Mouse (Mus musculus): Measurements from ENCODE around the gene Cfap52. TPM values are rescaled to one million over a fixed set of nuclear protein-coding genes. Genes with fewer than 3 reads are reported as not detected.

Gene Cfap52
- polyA plus RNA-seq (2012; ENCODE audit: insufficient read depth, low replicate concordance) = not detected in 2 replicates

DNA sequence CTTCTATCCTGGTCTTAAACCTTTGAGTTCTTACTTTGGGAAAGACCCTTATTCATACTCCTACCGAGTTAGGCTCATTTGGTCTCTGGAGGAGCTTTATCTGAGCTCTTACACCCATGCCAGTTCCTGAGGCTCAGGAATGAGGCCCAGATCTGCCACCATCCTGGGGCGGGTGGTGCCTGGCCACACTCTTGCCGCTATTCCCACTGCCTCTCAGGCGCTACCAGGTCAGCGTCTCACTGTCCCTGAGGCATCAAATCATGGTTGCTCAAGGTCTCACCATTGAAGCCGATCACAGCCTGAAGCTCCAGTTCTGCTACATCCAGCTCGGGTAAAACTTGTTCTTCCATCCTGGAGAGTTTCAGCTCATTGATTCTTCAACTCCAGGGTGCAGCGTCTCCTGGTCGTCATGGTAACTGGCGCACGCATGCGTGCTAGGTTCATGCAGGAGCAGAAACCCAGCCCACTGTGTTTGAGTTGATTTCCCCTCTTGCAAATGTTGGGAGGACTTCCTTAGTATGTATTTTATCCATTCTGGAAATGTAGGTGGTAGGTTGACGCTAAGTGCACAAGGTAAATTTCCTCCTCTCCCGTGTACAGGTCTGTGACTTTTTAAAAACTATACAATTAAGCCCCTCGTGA, at the start of gene Cfap52:
Cfap52 (minus strand) TSS at position 410 of the 642 bp plus-strand sequence.
- peaks cover 22% of the 10 kb centered on the region for H3K4me1 ChIP-seq
- peak within 1 kb of the TSS; percentile 99 for H3K4me3 ChIP-seq (replicated peaks)
- no peaks in the 10 kb centered on the region for H3K27me3 ChIP-seq (replicated peaks)
- TF ChIP-seq FLI1 (IDR thresholded peaks at IDR 0.05; ENCODE audit: low read length) (no peak), GATA1 (IDR thresholded peaks at IDR 0.05; ENCODE audit: borderline replicate concordance, low read length) (no peak)
- H3K36me3 ChIP-seq (replicated peaks; ENCODE audit: low read length) = peaks cover 12% of the 10 kb centered on the region
- 0 out of 2 replicates have a peak, but pooled peaks cover 2% of the 10 kb centered on the region for H3K9me3 ChIP-seq

DNA sequence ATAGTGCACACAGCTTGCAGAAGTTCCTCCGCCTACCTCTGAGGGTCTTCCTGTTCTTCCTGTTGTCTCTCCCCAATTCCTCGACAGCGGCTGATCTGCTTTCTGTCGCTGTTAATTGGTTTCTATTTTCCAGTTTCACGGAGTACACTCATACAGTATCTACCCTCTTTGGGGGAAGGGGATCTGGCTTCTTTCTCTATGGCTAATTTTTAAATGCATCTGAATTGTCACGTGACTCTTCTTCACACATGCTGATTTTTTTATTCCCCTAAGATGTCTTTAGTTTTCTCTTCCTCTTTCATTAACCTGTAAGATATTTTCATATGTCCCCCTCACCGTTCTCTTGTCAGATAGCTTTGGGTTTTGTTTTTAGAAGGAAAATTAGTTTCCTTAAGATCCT, 46.8 kb upstream of the Cfap52 start:
- Histone ChIP-seq H3K4me1 (peaks cover 81% of the 10 kb centered on the region), H3K27me3 (replicated peaks) (no peaks in the 10 kb centered on the region), H3K4me3 (replicated peaks) (no peak overlapping the region), H3K9me3 (no peaks in the 10 kb centered on the region), H3K36me3 (replicated peaks; ENCODE audit: low read length) (peaks cover 46% of the 10 kb centered on the region)
- no peak for TF ChIP-seq FLI1 (IDR thresholded peaks at IDR 0.05; ENCODE audit: low read length)
- TF ChIP-seq GATA1 (IDR thresholded peaks at IDR 0.05; ENCODE audit: borderline replicate concordance, low read length) = no peak

DNA sequence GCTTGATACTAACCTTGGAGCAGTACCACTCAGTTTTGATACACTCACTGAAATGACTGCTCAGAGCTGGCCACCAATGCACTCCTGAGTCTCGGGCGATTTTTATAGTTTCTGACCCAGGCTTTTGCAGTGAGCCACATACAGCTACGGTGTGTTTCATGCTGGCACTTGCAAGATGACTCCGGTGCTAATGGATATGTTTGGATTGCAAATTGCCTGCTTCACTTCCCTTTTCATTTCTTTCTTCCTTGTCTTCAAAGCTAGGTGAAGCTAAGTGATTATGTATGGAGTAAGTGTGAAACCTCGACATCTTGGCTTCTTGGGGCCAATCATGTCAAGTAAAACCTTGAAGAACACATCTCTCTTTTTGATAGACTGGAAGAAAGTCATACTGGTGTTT, 43.9 kb upstream of the Cfap52 start:
- Histone ChIP-seq H3K4me1 (peaks cover 72% of the 10 kb centered on the region), H3K4me3 (replicated peaks) (no peak overlapping the region), H3K27me3 (replicated peaks) (no peaks in the 10 kb centered on the region), H3K9me3 (no peaks in the 10 kb centered on the region), H3K36me3 (replicated peaks; ENCODE audit: low read length) (peaks cover 30% of the 10 kb centered on the region)
- TF ChIP-seq FLI1 (IDR thresholded peaks at IDR 0.05; ENCODE audit: low read length) (no peak), GATA1 (IDR thresholded peaks at IDR 0.05; ENCODE audit: borderline replicate concordance, low read length) (no peak)

DNA sequence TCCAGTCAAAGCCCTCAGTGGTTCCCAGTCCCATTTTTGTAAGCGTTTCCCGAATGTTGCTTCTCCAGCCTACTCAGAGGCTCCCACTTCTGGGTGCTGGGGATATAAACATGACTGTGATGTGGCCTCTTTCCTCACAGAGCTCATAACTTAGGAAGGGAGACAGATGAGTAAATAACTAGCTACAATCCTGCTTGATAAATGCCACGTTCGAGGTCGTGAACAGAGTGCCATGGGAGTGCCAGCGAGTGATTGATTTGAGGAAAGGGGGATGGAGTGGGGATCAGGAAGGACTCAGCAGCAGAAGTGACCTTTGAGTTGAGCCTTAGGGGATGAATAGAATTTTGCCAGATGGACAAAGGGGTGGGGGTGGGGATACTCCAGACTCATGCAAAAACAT, 42.2 kb upstream of the Cfap52 start:
- TF ChIP-seq GATA1 (IDR thresholded peaks at IDR 0.05; ENCODE audit: borderline replicate concordance, low read length) = no peak
- TF ChIP-seq FLI1 (IDR thresholded peaks at IDR 0.05; ENCODE audit: low read length) = no peak
- H3K4me3 ChIP-seq (replicated peaks) = no peak overlapping the region
- H3K36me3 ChIP-seq (replicated peaks; ENCODE audit: low read length) = peaks cover 23% of the 10 kb centered on the region

DNA sequence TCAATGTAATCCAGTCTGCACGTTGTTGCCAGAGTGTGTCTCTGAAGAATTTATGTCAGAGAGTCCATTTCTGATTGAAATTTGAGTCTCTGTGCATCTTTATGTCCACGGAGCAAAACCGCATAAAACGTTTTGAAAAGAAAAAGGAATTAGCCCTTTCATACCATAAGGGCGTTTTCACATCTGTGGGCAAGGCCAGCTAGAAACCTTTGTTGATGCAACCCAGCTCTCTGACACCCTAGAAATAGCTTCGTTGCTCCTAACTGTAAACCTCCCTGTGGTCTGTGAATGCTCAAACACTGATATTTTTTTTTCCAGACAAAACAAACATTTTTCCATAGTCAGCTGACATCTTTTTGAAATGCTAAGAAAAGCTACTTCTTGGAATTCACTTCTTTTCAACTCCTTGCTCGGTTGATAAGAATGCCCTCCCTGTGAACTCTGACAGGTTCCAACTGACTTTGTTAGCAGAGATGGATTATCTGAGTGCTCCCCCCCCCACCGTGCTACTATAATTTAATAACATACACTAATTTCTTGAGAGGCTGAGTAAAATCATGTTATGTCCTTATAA, 40.9 kb upstream of the Cfap52 start:
- no peaks in the 10 kb centered on the region for H3K27me3 ChIP-seq (replicated peaks)
- H3K4me1 ChIP-seq = peaks cover 56% of the 10 kb centered on the region
- H3K4me3 ChIP-seq (replicated peaks) = no peak overlapping the region
- no peaks in the 10 kb centered on the region for H3K9me3 ChIP-seq
- peaks cover 12% of the 10 kb centered on the region for H3K36me3 ChIP-seq (replicated peaks; ENCODE audit: low read length)
- TF ChIP-seq FLI1 (IDR thresholded peaks at IDR 0.05; ENCODE audit: low read length) (no peak), GATA1 (IDR thresholded peaks at IDR 0.05; ENCODE audit: borderline replicate concordance, low read length) (no peak)

More for the DNA sequence above, 42.2 kb upstream of the Cfap52 start:
- Histone ChIP-seq H3K4me1 (peaks cover 67% of the 10 kb centered on the region), H3K9me3 (no peaks in the 10 kb centered on the region), H3K27me3 (replicated peaks) (no peaks in the 10 kb centered on the region)

DNA sequence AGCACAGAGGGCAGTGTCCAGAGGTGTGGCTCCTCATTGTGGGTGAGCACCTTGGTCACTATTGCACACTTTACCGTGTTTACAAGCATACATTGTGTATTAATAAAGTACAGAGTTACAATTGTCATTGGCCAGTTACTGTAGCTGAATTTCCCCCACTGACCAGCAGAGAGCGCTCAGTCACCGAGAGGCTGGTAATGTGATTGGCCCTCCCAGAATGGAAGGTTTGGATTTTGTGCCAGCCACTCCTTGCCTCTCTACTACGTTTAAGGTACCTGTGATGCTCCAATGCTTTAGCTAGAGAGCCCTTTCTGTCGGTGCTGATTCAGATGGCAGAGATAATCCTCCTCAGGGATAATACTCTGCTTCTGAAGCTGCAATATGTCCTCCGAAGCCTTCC, 38.7 kb upstream of the Cfap52 start:
- Histone ChIP-seq H3K4me1 (peaks cover 37% of the 10 kb centered on the region), H3K4me3 (replicated peaks) (no peak overlapping the region), H3K36me3 (replicated peaks; ENCODE audit: low read length) (peaks cover 9% of the 10 kb centered on the region), H3K27me3 (replicated peaks) (no peaks in the 10 kb centered on the region), H3K9me3 (no peaks in the 10 kb centered on the region)
- no peak for TF ChIP-seq GATA1 (IDR thresholded peaks at IDR 0.05; ENCODE audit: borderline replicate concordance, low read length)
- TF ChIP-seq FLI1 (IDR thresholded peaks at IDR 0.05; ENCODE audit: low read length) = no peak

DNA sequence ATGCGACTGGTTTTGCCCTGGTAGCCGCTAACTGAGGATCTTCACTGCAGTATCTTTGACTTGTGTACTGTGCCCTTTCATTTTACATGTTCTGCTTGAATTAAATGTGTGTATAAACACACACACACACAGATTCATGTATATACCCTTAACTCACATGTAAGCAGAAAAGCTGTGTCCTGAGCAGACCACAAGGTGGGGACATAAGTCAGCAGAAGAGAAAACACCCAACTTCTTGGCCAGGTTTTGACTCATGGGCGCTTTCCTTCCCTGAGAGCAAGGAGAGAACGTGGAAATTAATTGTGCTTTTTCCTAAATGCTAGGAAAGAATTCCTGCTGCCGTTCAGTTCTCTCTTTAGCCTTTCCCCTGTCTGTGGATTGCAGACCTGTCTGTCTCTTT, 34.2 kb upstream of the Cfap52 start:
- H3K36me3 ChIP-seq (replicated peaks; ENCODE audit: low read length) = peaks cover 50% of the 10 kb centered on the region
- H3K4me1 ChIP-seq = no peaks in the 10 kb centered on the region; the same call in none of the 2 replicates
- TF ChIP-seq FLI1 (IDR thresholded peaks at IDR 0.05; ENCODE audit: low read length) (no peak), GATA1 (IDR thresholded peaks at IDR 0.05; ENCODE audit: borderline replicate concordance, low read length) (no peak)

DNA sequence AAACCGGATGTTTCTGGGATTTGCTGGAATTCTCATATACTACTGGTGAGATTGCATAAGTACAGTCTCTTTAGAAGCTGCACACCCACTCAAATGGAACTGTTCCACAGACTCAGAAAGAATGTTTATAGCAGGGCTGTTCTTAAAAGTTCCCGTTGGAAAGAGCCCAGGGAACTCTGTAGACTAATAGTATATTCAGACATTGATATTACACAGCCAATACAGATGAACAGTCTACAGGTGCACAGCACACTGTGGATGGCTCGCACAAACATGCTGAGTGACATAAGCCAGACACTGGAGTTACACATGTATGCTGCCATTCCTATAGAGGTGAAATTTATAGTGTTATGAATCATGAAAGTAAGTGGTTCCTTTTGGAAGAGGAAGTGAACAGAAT, 33.5 kb upstream of the Cfap52 start:
- peaks cover 54% of the 10 kb centered on the region for H3K36me3 ChIP-seq (replicated peaks; ENCODE audit: low read length)
- TF ChIP-seq FLI1 (IDR thresholded peaks at IDR 0.05; ENCODE audit: low read length) (no peak), GATA1 (IDR thresholded peaks at IDR 0.05; ENCODE audit: borderline replicate concordance, low read length) (no peak)
- no peaks in the 10 kb centered on the region for H3K27me3 ChIP-seq (replicated peaks)
- H3K4me3 ChIP-seq (replicated peaks) = no peak overlapping the region
- no peaks in the 10 kb centered on the region for H3K9me3 ChIP-seq
- H3K4me1 ChIP-seq = no peaks in the 10 kb centered on the region; the same call in none of the 2 replicates

More for the DNA sequence above, 34.2 kb upstream of the Cfap52 start:
- Histone ChIP-seq H3K9me3 (no peaks in the 10 kb centered on the region), H3K27me3 (replicated peaks) (no peaks in the 10 kb centered on the region), H3K4me3 (replicated peaks) (no peak overlapping the region)

DNA sequence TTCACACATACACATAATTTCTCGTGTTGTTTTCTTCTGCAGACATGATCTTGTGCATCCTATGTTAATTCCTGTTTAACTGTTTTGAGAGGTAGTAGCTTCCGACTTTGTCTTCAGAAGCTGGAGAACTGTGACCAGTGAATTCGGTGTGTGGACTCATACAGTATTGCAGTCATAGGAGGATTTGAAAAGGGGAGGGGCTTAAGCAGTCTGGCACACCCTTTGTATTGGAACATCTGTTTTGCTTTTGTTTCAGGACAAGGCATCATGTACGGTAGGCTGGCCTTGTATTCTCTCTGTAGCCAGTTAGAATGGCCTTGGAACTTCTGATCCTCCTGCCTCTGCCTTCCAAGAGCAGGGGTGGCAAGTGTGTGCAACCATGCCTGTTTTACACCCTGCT, 30.5 kb upstream of the Cfap52 start:
- TF ChIP-seq GATA1 (IDR thresholded peaks at IDR 0.05; ENCODE audit: borderline replicate concordance, low read length) (no peak), FLI1 (IDR thresholded peaks at IDR 0.05; ENCODE audit: low read length) (no peak)
- no peaks in the 10 kb centered on the region; the same call in none of the 2 replicates for H3K4me1 ChIP-seq
- no peaks in the 10 kb centered on the region for H3K27me3 ChIP-seq (replicated peaks)
- no peaks in the 10 kb centered on the region for H3K9me3 ChIP-seq
- H3K4me3 ChIP-seq (replicated peaks) = no peak overlapping the region
- peaks cover 73% of the 10 kb centered on the region for H3K36me3 ChIP-seq (replicated peaks; ENCODE audit: low read length)

DNA sequence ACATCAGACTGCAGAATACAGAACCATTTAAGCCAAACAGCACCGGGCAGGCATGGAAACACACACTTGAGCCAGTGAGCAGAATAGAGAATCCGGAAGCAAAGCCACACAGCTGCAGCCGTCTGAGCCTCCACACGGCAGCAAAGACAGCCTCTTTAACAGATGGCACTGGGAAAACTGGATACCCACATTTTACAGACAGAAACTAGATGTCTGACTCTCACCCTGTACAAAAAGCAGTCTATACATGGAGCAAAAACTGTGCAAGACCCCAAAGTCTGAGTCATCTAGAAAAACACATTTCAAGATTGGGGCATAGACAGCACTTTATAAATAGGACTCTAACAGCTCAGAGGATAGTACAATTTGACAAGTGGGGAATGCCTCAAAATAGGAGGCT, 25.8 kb upstream of the Cfap52 start:
- H3K27me3 ChIP-seq (replicated peaks) = no peaks in the 10 kb centered on the region
- no peak overlapping the region for H3K4me3 ChIP-seq (replicated peaks)
- no peak for TF ChIP-seq GATA1 (IDR thresholded peaks at IDR 0.05; ENCODE audit: borderline replicate concordance, low read length)
- no peak for TF ChIP-seq FLI1 (IDR thresholded peaks at IDR 0.05; ENCODE audit: low read length)
- H3K36me3 ChIP-seq (replicated peaks; ENCODE audit: low read length) = peaks cover 78% of the 10 kb centered on the region
- H3K9me3 ChIP-seq = no peaks in the 10 kb centered on the region
- H3K4me1 ChIP-seq = peaks cover 4% of the 10 kb centered on the region
